Mouse (Mus musculus): Measurements from ENCODE around the gene Sec24c. TPM values are rescaled to one million over a fixed set of nuclear protein-coding genes. Genes with fewer than 3 reads are reported as not detected.

Gene Sec24c
- polyA plus RNA-seq, 1 experiment from 2014 or later, result 37.6 TPM

- 89% methylated on average over 12 of the region's 12 CpGs for WGBS
- H3K4me3 ChIP-seq (ENCODE audit: low read depth, low read length), result no peak overlapping the region
- no peak overlapping the region for H3K4me2 ChIP-seq (replicated peaks; ENCODE audit: low read depth, low read length)
Measured at GRCm38 (mm10) chr14:20723006-20723405, 48.9 kb downstream of the Sec24c start.

GRCm38 (mm10) chr14:20724043-20724442 lies 49.9 kb downstream of the Sec24c start:
- peak; percentile 71 for DNase-seq (ENCODE audit: low spot score)
- peak; percentile 86 for TF ChIP-seq CTCF (IDR thresholded peaks at IDR 0.05)
- no peak for TF ChIP-seq EP300 (IDR thresholded peaks at IDR 0.05)
- WGBS, result 9% methylated on average over 5 of the region's 5 CpGs
- no peak overlapping the region for H3K9ac ChIP-seq (replicated peaks; ENCODE audit: low read depth)
- H3K27ac ChIP-seq (ENCODE audit: low read length), result no peak overlapping the region
- H3K4me3 ChIP-seq (ENCODE audit: low read depth, low read length), result no peak overlapping the region
- peaks cover 74% of the 10 kb centered on the region for H3K36me3 ChIP-seq (ENCODE audit: insufficient read depth, low read length)
- ATAC-seq, result peak; percentile 50
- H3K9me3 ChIP-seq (ENCODE audit: low read length), result no peaks in the 10 kb centered on the region
- no peaks in the 10 kb centered on the region for H3K4me1 ChIP-seq (ENCODE audit: insufficient read depth, low read depth, low read length)
- H3K27me3 ChIP-seq (replicated peaks; ENCODE audit: insufficient read depth, low read length), result no peaks in the 10 kb centered on the region
- no peak overlapping the region for H3K4me2 ChIP-seq (replicated peaks; ENCODE audit: low read depth, low read length)

More at GRCm38 (mm10) chr14:20723006-20723405, 48.9 kb downstream of the Sec24c start:
- Histone ChIP-seq H3K27ac (ENCODE audit: low read length) (no peak overlapping the region), H3K4me1 (ENCODE audit: insufficient read depth, low read depth, low read length) (no peaks in the 10 kb centered on the region), H3K27me3 (replicated peaks; ENCODE audit: insufficient read depth, low read length) (no peaks in the 10 kb centered on the region), H3K36me3 (ENCODE audit: insufficient read depth, low read length) (peaks cover 75% of the 10 kb centered on the region), H3K9me3 (ENCODE audit: low read length) (no peaks in the 10 kb centered on the region), H3K9ac (replicated peaks; ENCODE audit: low read depth) (no peak overlapping the region)
- no peak for ATAC-seq
- no peak for DNase-seq (ENCODE audit: low spot score)
- TF ChIP-seq EP300 (IDR thresholded peaks at IDR 0.05), result no peak
- no peak for TF ChIP-seq CTCF (IDR thresholded peaks at IDR 0.05)

GRCm38 (mm10) chr14:20725660-20726339 lies 51.7 kb downstream of the Sec24c start:
- no peak overlapping the region for H3K9ac ChIP-seq (replicated peaks; ENCODE audit: low read depth)
- no peaks in the 10 kb centered on the region for H3K9me3 ChIP-seq (ENCODE audit: low read length)
- H3K36me3 ChIP-seq (ENCODE audit: insufficient read depth, low read length), result peaks cover 69% of the 10 kb centered on the region
- DNase-seq (ENCODE audit: low spot score) (no peak), ATAC-seq (no peak)
- no peak overlapping the region for H3K4me3 ChIP-seq (ENCODE audit: low read depth, low read length)
- H3K27me3 ChIP-seq (replicated peaks; ENCODE audit: insufficient read depth, low read length), result no peaks in the 10 kb centered on the region
- H3K4me1 ChIP-seq (ENCODE audit: insufficient read depth, low read depth, low read length), result no peaks in the 10 kb centered on the region
- no peak overlapping the region for H3K27ac ChIP-seq (ENCODE audit: low read length)
- WGBS, result 69% methylated on average over 6 of the region's 6 CpGs
- no peak overlapping the region for H3K4me2 ChIP-seq (replicated peaks; ENCODE audit: low read depth, low read length)
- TF ChIP-seq EP300 (IDR thresholded peaks at IDR 0.05), result no peak
- no peak for TF ChIP-seq CTCF (IDR thresholded peaks at IDR 0.05)

GRCm38 (mm10) chr14:20729871-20730270 lies 55.8 kb downstream of the Sec24c start:
- no peak for DNase-seq (ENCODE audit: low spot score)
- no peak for ATAC-seq
- 90% methylated on average over 9 of the region's 9 CpGs for WGBS

GRCm38 (mm10) chr14:20730853-20731602 lies 56.9 kb downstream of the Sec24c start:
- DNase-seq (ENCODE audit: low spot score) (no peak), ATAC-seq (no peak)
- Histone ChIP-seq H3K9ac (replicated peaks; ENCODE audit: low read depth) (no peak overlapping the region), H3K9me3 (ENCODE audit: low read length) (no peaks in the 10 kb centered on the region), H3K4me3 (ENCODE audit: low read depth, low read length) (no peak overlapping the region), H3K36me3 (ENCODE audit: insufficient read depth, low read length) (peaks cover 29% of the 10 kb centered on the region), H3K4me1 (ENCODE audit: insufficient read depth, low read depth, low read length) (peaks cover 6% of the 10 kb centered on the region; the same call in 1 of the 2 replicates), H3K27ac (ENCODE audit: low read length) (no peak overlapping the region), H3K27me3 (replicated peaks; ENCODE audit: insufficient read depth, low read length) (no peaks in the 10 kb centered on the region), H3K4me2 (replicated peaks; ENCODE audit: low read depth, low read length) (no peak overlapping the region)
- WGBS, result 84% methylated on average over 9 of the region's 9 CpGs
- TF ChIP-seq CTCF (IDR thresholded peaks at IDR 0.05), result no peak
- no peak for TF ChIP-seq EP300 (IDR thresholded peaks at IDR 0.05)

More at GRCm38 (mm10) chr14:20729871-20730270, 55.8 kb downstream of the Sec24c start:
- Histone ChIP-seq H3K4me3 (ENCODE audit: low read depth, low read length) (no peak overlapping the region), H3K27me3 (replicated peaks; ENCODE audit: insufficient read depth, low read length) (no peaks in the 10 kb centered on the region), H3K27ac (ENCODE audit: low read length) (no peak overlapping the region), H3K36me3 (ENCODE audit: insufficient read depth, low read length) (peaks cover 39% of the 10 kb centered on the region), H3K9me3 (ENCODE audit: low read length) (no peaks in the 10 kb centered on the region), H3K4me1 (ENCODE audit: insufficient read depth, low read depth, low read length) (peaks cover 6% of the 10 kb centered on the region; the same call in 1 of the 2 replicates), H3K9ac (replicated peaks; ENCODE audit: low read depth) (no peak overlapping the region), H3K4me2 (replicated peaks; ENCODE audit: low read depth, low read length) (no peak overlapping the region)
- TF ChIP-seq CTCF (IDR thresholded peaks at IDR 0.05) (no peak), EP300 (IDR thresholded peaks at IDR 0.05) (no peak)

Measured in lung, postnatal 0 days (tissue).